Mouse (Mus musculus): ENCODE measurements around the gene Blvrb. TPM values are rescaled to one million over a fixed set of nuclear protein-coding genes. Genes with fewer than 3 reads are reported as not detected.

Blvrb gene
- polyA plus RNA-seq, 1 experiment from 2014 or later: 34.4 TPM

DNA sequence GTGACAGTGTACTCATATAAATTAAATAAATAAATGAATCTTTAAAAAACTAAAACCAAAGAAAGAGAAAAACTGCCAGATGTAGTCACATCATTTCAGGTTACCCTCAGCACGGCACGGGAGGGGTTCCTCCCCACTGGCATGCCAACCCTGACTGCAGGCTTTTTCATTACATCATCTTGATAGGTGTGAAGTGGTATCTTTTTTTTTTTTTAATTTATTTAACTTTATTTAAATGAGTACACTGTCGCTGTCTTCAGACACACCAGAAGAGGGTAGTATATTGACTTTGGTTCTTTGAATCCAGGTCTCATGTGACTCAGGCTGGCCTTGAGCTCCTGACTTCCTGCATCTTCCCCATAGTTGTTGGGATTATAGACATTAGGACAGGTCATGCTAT, 7.5 kb downstream of the Blvrb start:
- H3K9ac ChIP-seq (ENCODE audit: low read length): no peak overlapping the region
- H3K4me1 ChIP-seq (replicated peaks; ENCODE audit: control insufficient read depth, insufficient read depth, low read length): no peaks in the 10 kb centered on the region
- DNase-seq (ENCODE audit: low spot score) (no peak), ATAC-seq (replicated peaks; ENCODE audit: low FRiP score) (no peak)
- 90% methylated on average over 3 of the region's 3 CpGs for WGBS
- H3K4me2 ChIP-seq (ENCODE audit: low read depth, low read length, severe bottlenecking): no peak overlapping the region
- H3K27ac ChIP-seq (ENCODE audit: low read depth, low read length): no peak overlapping the region
- no peaks in the 10 kb centered on the region for H3K27me3 ChIP-seq (ENCODE audit: control insufficient read depth, insufficient read depth, low read length)
- H3K36me3 ChIP-seq (ENCODE audit: control insufficient read depth, insufficient read depth, low read length): no peaks in the 10 kb centered on the region
- no peak overlapping the region for H3K4me3 ChIP-seq (ENCODE audit: low read depth, low read length)
- H3K9me3 ChIP-seq (ENCODE audit: control insufficient read depth, low read length): no peaks in the 10 kb centered on the region

DNA sequence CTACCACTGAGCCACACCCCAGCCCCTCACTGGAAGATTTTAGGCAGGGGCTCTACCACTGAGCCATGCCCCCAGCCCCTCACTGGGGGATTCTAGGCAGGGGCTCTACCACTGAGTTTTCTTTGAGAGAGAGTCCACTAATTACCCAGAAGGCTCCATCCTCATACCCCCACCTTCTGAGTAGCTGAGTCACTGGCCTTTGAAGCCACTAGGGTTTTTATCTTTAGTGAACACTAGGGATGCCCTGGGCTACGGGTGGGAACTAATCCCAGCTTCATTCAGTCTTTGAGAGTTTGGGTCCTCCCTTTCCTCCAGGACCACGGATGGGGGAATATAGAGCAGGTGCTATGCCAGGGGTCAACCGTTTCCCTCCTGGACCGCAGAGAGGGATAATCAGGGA, 10.8 kb downstream of the Blvrb start:
- H3K9me3 ChIP-seq (ENCODE audit: control insufficient read depth, low read length): no peaks in the 10 kb centered on the region
- H3K27me3 ChIP-seq (ENCODE audit: control insufficient read depth, insufficient read depth, low read length): no peaks in the 10 kb centered on the region
- ATAC-seq (replicated peaks; ENCODE audit: low FRiP score) (no peak), DNase-seq (ENCODE audit: low spot score) (no peak)
- H3K4me2 ChIP-seq (ENCODE audit: low read depth, low read length, severe bottlenecking): no peak overlapping the region
- no peak overlapping the region for H3K4me3 ChIP-seq (ENCODE audit: low read depth, low read length)
- H3K27ac ChIP-seq (ENCODE audit: low read depth, low read length): no peak overlapping the region
- no peaks in the 10 kb centered on the region for H3K4me1 ChIP-seq (replicated peaks; ENCODE audit: control insufficient read depth, insufficient read depth, low read length)
- WGBS: 81% methylated on average over 4 of the region's 4 CpGs
- H3K36me3 ChIP-seq (ENCODE audit: control insufficient read depth, insufficient read depth, low read length): no peaks in the 10 kb centered on the region
- no peak overlapping the region for H3K9ac ChIP-seq (ENCODE audit: low read length)

DNA sequence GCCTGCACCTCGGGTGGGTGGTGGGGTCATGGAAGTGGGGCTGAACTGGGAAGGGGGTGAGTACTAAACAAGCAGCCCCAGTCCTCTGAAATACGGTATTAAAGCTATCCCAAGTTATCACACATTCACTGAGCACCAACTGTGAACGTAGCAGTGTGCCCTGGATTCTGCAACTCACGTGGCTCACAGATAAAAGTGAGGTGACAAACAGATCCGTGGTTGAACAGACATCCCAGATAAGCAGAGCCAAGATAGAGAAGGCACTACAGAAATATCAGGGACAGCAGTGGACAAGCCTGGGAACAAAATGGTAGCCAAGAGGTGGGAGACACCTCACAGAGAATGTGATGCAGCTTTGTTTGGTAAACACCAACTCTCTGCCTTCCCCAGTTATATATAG, 11.9 kb downstream of the Blvrb start:
- ATAC-seq (replicated peaks; ENCODE audit: low FRiP score) (no peak), DNase-seq (ENCODE audit: low spot score) (no peak)
- no peaks in the 10 kb centered on the region for H3K4me1 ChIP-seq (replicated peaks; ENCODE audit: control insufficient read depth, insufficient read depth, low read length)
- H3K4me3 ChIP-seq (ENCODE audit: low read depth, low read length): no peak overlapping the region
- no peaks in the 10 kb centered on the region for H3K27me3 ChIP-seq (ENCODE audit: control insufficient read depth, insufficient read depth, low read length)
- no peak overlapping the region for H3K27ac ChIP-seq (ENCODE audit: low read depth, low read length)
- no peaks in the 10 kb centered on the region for H3K36me3 ChIP-seq (ENCODE audit: control insufficient read depth, insufficient read depth, low read length)
- H3K9me3 ChIP-seq (ENCODE audit: control insufficient read depth, low read length): no peaks in the 10 kb centered on the region
- no peak overlapping the region for H3K4me2 ChIP-seq (ENCODE audit: low read depth, low read length, severe bottlenecking)
- H3K9ac ChIP-seq (ENCODE audit: low read length): no peak overlapping the region
- WGBS: 96% methylated on average over 5 of the region's 5 CpGs

DNA sequence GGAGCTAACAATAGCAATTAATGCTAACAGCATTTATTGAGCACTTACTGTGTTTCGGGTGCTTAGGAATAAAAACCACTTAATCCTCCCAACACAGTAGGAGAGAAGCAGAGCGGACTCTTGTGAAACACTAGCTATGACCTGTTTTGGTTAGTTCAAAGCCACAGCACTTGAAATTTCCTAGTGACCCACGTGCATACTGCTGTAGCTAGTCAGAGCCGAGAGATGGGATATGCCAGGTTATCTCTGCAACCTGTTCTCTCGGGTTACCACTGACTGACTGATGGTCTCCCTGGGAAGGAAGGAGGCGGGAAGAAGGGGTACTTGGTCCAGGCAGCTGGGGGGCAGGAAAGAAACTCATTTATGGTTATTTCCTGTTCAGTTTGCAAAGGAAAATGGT, 12.7 kb downstream of the Blvrb start:
- ATAC-seq (replicated peaks; ENCODE audit: low FRiP score): no peak
- Histone ChIP-seq H3K27ac (ENCODE audit: low read depth, low read length) (no peak overlapping the region), H3K4me3 (ENCODE audit: low read depth, low read length) (no peak overlapping the region), H3K4me1 (replicated peaks; ENCODE audit: control insufficient read depth, insufficient read depth, low read length) (no peaks in the 10 kb centered on the region), H3K4me2 (ENCODE audit: low read depth, low read length, severe bottlenecking) (no peak overlapping the region), H3K36me3 (ENCODE audit: control insufficient read depth, insufficient read depth, low read length) (no peaks in the 10 kb centered on the region), H3K9me3 (ENCODE audit: control insufficient read depth, low read length) (no peaks in the 10 kb centered on the region), H3K9ac (ENCODE audit: low read length) (no peak overlapping the region), H3K27me3 (ENCODE audit: control insufficient read depth, insufficient read depth, low read length) (no peaks in the 10 kb centered on the region)
- 88% methylated on average over 6 of the region's 6 CpGs for WGBS
- no peak for DNase-seq (ENCODE audit: low spot score)

DNA sequence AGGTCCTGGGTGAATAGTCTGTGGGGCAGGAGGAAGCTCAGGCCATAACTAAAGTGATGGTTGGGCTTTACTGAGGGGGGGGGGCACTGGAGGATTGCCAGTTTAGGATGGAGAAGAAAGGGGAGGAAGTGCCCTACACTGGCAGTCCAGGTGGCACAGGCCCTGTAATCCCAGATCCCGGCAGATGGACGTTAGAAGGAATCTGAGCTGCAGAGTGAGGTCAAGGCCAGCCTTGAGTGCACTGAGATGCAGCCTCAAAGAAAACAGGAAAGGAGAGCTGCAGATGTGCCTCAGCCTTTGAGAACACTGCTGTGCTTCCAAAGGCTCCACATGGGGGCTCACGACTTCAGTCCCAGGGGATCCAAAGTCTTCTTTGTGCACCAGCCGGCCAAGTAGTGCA, 19.9 kb downstream of the Blvrb start:
- no peak overlapping the region for H3K9ac ChIP-seq (ENCODE audit: low read length)
- H3K4me2 ChIP-seq (ENCODE audit: low read depth, low read length, severe bottlenecking): no peak overlapping the region
- H3K9me3 ChIP-seq (ENCODE audit: control insufficient read depth, low read length): no peaks in the 10 kb centered on the region
- 46% methylated on average over 4 of the region's 4 CpGs for WGBS
- DNase-seq (ENCODE audit: low spot score) (no peak), ATAC-seq (replicated peaks; ENCODE audit: low FRiP score) (no peak)
- no peaks in the 10 kb centered on the region for H3K36me3 ChIP-seq (ENCODE audit: control insufficient read depth, insufficient read depth, low read length)
- no peak overlapping the region for H3K27ac ChIP-seq (ENCODE audit: low read depth, low read length)
- no peaks in the 10 kb centered on the region for H3K4me1 ChIP-seq (replicated peaks; ENCODE audit: control insufficient read depth, insufficient read depth, low read length)
- no peaks in the 10 kb centered on the region for H3K27me3 ChIP-seq (ENCODE audit: control insufficient read depth, insufficient read depth, low read length)
- no peak overlapping the region for H3K4me3 ChIP-seq (ENCODE audit: low read depth, low read length)

DNA sequence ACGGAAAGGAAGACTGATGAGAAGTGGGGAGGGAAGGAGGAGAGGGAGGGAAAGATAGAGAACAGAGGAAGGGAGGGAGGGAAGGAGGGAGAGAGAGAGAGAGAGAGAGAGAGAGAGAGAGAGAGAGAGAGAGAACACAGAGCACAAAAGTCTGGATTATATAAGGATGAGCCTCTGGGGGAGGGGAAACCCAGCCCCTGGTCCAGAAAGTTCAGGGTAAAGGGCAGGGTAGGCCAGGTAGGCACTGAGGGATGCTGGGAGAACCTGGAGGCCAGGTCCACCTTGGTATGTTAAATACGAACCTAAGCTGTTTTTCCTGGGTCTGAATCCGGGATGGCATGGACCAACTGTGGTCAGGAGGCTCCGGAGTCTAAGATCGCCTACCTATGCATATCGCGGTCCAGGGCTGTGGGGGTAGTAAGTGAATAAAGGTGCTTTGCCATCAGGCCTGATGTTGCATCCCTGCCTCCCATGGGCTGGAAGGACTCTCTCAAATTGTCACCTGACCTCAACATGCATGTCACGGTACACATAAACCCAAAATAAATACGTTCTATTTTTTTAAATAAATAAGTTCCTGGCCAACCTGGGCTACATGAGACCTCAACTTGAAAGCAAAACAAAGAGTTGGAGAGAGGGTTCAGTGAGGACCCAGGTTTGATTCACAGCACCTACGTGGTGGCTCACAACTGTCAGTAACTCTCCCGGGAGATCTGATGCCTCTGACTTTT, 23.8 kb downstream of the Blvrb start:
- DNase-seq (ENCODE audit: low spot score) (no peak), ATAC-seq (replicated peaks; ENCODE audit: low FRiP score) (no peak)
- no peak overlapping the region for H3K4me3 ChIP-seq (ENCODE audit: low read depth, low read length)
- H3K27me3 ChIP-seq (ENCODE audit: control insufficient read depth, insufficient read depth, low read length): no peaks in the 10 kb centered on the region
- peaks cover 4% of the 10 kb centered on the region; the same call in 1 of the 2 replicates for H3K36me3 ChIP-seq (ENCODE audit: control insufficient read depth, insufficient read depth, low read length)
- H3K27ac ChIP-seq (ENCODE audit: low read depth, low read length): no peak overlapping the region
- H3K4me2 ChIP-seq (ENCODE audit: low read depth, low read length, severe bottlenecking): no peak overlapping the region
- WGBS: 93% methylated on average over 11 of the region's 11 CpGs
- no peaks in the 10 kb centered on the region for H3K9me3 ChIP-seq (ENCODE audit: control insufficient read depth, low read length)
- H3K4me1 ChIP-seq (replicated peaks; ENCODE audit: control insufficient read depth, insufficient read depth, low read length): no peaks in the 10 kb centered on the region
- H3K9ac ChIP-seq (ENCODE audit: low read length): no peak overlapping the region

DNA sequence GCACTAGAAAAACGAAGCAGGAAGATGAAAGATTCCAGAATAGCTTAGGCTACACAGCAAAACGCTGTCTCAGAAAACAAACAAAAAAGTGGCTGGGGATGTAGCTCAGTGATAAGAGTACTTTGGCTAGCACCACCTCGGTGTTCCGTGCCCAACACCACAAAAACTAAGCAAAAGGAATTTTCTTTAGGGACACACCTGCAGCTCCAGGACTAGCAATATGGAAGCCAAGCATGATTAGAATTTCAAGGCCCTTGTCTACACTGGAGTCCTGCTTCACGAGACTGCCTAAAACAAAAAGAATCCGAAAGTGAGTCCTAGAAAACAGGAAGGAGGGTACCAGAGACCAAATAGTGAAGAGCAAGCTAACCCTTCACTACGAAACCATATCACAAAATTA, 24.8 kb downstream of the Blvrb start:
- no peaks in the 10 kb centered on the region for H3K9me3 ChIP-seq (ENCODE audit: control insufficient read depth, low read length)
- DNase-seq (ENCODE audit: low spot score): no peak
- ATAC-seq (replicated peaks; ENCODE audit: low FRiP score): no peak
- 0 out of 2 replicates have a peak overlapping the region, but pooled peaks have one; percentile 1 for H3K9ac ChIP-seq (ENCODE audit: low read length)
- peaks cover 9% of the 10 kb centered on the region; the same call in 1 of the 2 replicates for H3K36me3 ChIP-seq (ENCODE audit: control insufficient read depth, insufficient read depth, low read length)
- 44% methylated on average over 7 of the region's 7 CpGs for WGBS
- H3K4me2 ChIP-seq (ENCODE audit: low read depth, low read length, severe bottlenecking): peak overlapping the region; percentile 35; the same call in 1 of the 2 replicates
- H3K27me3 ChIP-seq (ENCODE audit: control insufficient read depth, insufficient read depth, low read length): no peaks in the 10 kb centered on the region
- no peaks in the 10 kb centered on the region for H3K4me1 ChIP-seq (replicated peaks; ENCODE audit: control insufficient read depth, insufficient read depth, low read length)
- H3K4me3 ChIP-seq (ENCODE audit: low read depth, low read length): peak overlapping the region; percentile 76; the same call in 1 of the 2 replicates
- H3K27ac ChIP-seq (ENCODE audit: low read depth, low read length): no peak overlapping the region

DNA sequence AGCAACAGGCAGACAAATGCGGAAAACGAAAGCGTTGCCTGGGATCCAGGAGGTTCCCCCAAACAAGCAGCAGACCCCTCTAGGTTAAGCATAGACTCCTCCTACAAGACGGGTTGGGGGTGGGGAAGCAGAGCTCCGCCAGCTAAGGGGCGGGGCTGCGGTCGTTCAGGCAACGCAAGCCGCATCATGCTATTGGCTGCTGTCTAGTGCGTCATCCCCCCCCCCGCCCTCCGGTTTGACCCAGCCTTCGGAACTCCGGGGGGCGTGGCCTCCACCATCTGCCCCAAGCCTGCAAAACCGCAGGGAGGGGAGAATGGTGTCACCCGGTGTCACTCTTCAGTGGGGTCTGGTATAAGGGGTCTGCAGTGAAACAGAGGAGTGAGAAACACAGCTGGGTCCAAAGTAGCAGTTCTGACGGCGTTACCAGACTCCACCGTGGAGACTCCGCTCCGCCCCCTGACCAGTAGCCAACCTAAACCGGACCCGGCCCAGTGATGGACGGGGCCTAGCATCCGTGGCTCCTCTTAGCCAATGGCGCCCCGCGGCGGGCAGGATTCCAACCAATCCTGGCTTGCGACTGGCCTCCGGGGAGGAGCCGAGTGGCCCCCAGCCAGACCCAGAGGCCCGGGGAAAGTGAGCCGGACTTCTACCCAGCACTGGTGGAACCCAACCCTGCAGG, 25.5 kb downstream of the Blvrb start, which contains the start of gene Sertad3:
Gene Sertad3, plus strand, starts transcription at position 613 of the 679 bp plus-strand sequence.
- Histone ChIP-seq H3K4me1 (replicated peaks; ENCODE audit: control insufficient read depth, insufficient read depth, low read length) (no peaks in the 10 kb centered on the region), H3K36me3 (ENCODE audit: control insufficient read depth, insufficient read depth, low read length) (peaks cover 9% of the 10 kb centered on the region; the same call in 1 of the 2 replicates), H3K9me3 (ENCODE audit: control insufficient read depth, low read length) (no peaks in the 10 kb centered on the region), H3K9ac (ENCODE audit: low read length) (peak within 1 kb of the TSS; percentile 69), H3K27me3 (ENCODE audit: control insufficient read depth, insufficient read depth, low read length) (no peaks in the 10 kb centered on the region), H3K4me3 (ENCODE audit: low read depth, low read length) (peak within 1 kb of the TSS; percentile 76), H3K4me2 (ENCODE audit: low read depth, low read length, severe bottlenecking) (peak within 1 kb of the TSS; percentile 70), H3K27ac (ENCODE audit: low read depth, low read length) (peak within 1 kb of the TSS; percentile 84)
- peak; percentile 94 for ATAC-seq (replicated peaks; ENCODE audit: low FRiP score)
- DNase-seq (ENCODE audit: low spot score): peak; percentile 99
- under 1% methylated on average over 36 of the region's 36 CpGs for WGBS

All from forebrain, embryonic 11.5 days (tissue).